Mouse (Mus musculus) central nervous system, embryonic 14 days (tissue): ENCODE results near the gene Ugdh. TPM values are rescaled to one million over a fixed set of nuclear protein-coding genes. Genes with fewer than 3 reads are reported as not detected.

Experiments
- polyA plus RNA-seq: library from polyadenylated mRNA; depleted of rRNA; stranded (reverse); fragments of >200 nt; gene quantifications from 2 replicates; pipeline ENCODE4 v1.2.3, GENCODE M21; 2012; rRNA removed

The Ugdh gene
- polyA plus RNA-seq: 48.1 and 56.7 TPM in 2 replicates

GRCm38 (mm10) chr5:65435806-65436561 is at the start of gene Ugdh:
TSS of gene Ugdh (minus strand) at chr5:65435949.

GRCm38 (mm10) chr5:65390648-65391644 is 44.8 kb downstream of the Ugdh start, which contains the start of the genes Rpl9 and Lias:
TSS of gene Rpl9 (minus strand) at chr5:65391444.
TSS of gene Lias (plus strand) at chr5:65391497.

Other genes starting within 250 kb of the Ugdh start
- gene Wdr19, start 236.3 kb downstream of the Ugdh start, polyA plus RNA-seq: 13.1 and 13.7 TPM in 2 replicates
- gene Rfc1, start 100.3 kb downstream of the Ugdh start, polyA plus RNA-seq: 23.6 and 26.8 TPM in 2 replicates
- gene Klb, start 87.6 kb downstream of the Ugdh start, polyA plus RNA-seq: 0.08 and 0.14 TPM in 2 replicates
- gene Rpl9, start 44.5 kb downstream of the Ugdh start, polyA plus RNA-seq: 718 and 807 TPM in 2 replicates
- 39.8 and 42.7 TPM in 2 replicates for gene Lias, start 44.5 kb downstream of the Ugdh start, polyA plus RNA-seq
- gene Gm43552, start 56.9 kb upstream of the Ugdh start, polyA plus RNA-seq: 0.72 TPM in 1 of 2 replicates, not detected in the other
- 89.2 and 90.6 TPM in 2 replicates for gene Smim14, start 101.2 kb upstream of the Ugdh start, polyA plus RNA-seq
- gene Ube2k, start 101.3 kb upstream of the Ugdh start, polyA plus RNA-seq: 127 and 130 TPM in 2 replicates